Mouse (Mus musculus): ENCODE data around the gene Olfr316. TPM values are rescaled to one million over a fixed set of nuclear protein-coding genes. Genes with fewer than 3 reads are reported as not detected.

Gene Olfr316
- polyA plus RNA-seq, 1 experiment from 2014 or later: not detected

DNA sequence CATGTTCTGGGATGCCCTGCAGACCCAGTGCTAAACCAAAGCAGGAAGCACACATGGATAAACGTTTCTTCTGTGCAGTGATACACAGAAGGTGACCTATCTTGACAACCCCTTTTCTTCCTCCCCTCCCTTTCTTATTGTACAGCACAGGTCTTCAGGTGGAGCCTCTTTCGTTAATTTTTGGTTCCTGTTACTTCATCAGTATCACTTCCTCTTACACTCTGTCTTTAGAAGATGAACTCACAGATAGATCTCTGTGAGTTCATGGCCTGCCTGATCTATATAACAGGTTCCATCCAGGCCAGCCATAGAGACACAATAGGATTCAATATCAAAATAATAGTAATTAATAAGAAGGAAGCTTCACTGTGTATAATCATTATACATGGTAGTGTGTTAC lies 37.5 kb downstream of the Olfr316 start:
- H3K36me3 ChIP-seq (ENCODE audit: inconsistent target): no peaks in the 10 kb centered on the region
- no peak overlapping the region for H3K4me3 ChIP-seq (ENCODE audit: inconsistent target)
- WGBS (ENCODE audit: missing documents): 21% methylated on average over 2 of the region's 2 CpGs
- no peaks in the 10 kb centered on the region for H3K79me2 ChIP-seq (ENCODE audit: inconsistent target)
- H3K27ac ChIP-seq: no peak overlapping the region

DNA sequence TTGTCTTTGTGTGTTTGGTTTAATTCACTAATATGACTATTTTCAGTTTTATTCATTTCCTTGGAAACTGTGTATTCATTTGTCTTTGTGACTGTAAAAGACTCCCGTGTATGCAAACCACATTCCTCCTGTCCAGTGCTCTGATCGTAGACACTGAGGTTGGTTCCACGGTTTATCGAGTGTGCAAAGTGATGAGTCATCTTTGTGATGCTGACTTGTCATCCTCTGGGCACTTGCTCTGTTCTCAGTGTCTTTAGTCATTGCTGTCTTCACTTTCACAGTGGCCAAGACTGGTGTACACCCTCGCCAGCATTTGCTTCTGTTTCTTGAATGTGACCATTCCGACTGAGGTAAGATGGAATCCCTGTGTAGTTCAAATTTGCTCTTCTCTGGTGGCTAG lies 38.1 kb downstream of the Olfr316 start:
- Histone ChIP-seq H3K36me3 (ENCODE audit: inconsistent target) (no peaks in the 10 kb centered on the region), H3K4me3 (ENCODE audit: inconsistent target) (no peak overlapping the region), H3K79me2 (ENCODE audit: inconsistent target) (no peaks in the 10 kb centered on the region), H3K27ac (no peak overlapping the region)
- WGBS (ENCODE audit: missing documents): 45% methylated on average over 6 of the region's 6 CpGs

DNA sequence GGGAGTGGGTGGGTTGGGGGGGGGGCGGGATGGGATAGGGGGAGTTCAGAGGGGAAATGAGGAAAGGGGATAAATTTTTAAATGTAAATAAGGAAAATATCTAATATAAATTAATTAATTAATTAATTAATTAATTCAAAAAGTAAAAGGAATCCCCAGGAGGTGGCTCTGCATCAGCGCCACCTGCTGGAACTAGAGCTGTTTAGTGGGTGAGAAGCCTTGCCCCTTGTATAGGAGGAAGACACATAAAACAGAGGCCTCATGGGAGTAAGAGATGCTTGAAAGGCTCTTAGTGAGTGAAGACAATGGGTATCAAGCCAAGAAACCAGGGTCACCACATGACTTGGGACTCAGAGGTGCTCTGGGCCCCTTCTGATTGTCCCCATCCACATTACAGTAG lies 43.3 kb downstream of the Olfr316 start:
- no peaks in the 10 kb centered on the region for H3K79me2 ChIP-seq (ENCODE audit: inconsistent target)
- 96% methylated on average over 2 of the region's 2 CpGs for WGBS (ENCODE audit: missing documents)
- no peak overlapping the region for H3K27ac ChIP-seq
- no peak overlapping the region for H3K4me3 ChIP-seq (ENCODE audit: inconsistent target)
- H3K36me3 ChIP-seq (ENCODE audit: inconsistent target): no peaks in the 10 kb centered on the region

DNA sequence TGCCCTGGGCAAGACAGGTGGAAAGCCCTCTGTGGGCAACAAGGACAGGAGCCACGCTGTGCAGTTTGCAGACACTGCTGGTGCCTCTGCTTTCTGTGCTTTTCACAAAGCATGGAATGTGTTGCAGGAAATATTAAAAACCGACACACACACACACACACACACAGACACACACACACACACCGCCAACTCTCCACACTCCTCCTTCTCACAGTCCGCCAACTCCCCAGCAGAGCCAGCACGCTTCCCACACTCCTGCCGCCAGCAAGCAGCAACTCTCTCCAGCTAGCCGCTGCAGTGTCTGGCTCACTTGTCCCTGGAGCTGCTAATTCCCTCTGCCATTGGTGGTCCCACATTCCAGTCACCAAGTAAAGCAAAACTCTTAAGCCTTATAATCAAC lies 44.3 kb downstream of the Olfr316 start:
- H3K79me2 ChIP-seq (ENCODE audit: inconsistent target): no peaks in the 10 kb centered on the region
- no peak overlapping the region for H3K4me3 ChIP-seq (ENCODE audit: inconsistent target)
- 84% methylated on average over 7 of the region's 7 CpGs for WGBS (ENCODE audit: missing documents)
- H3K36me3 ChIP-seq (ENCODE audit: inconsistent target): no peaks in the 10 kb centered on the region
- no peak overlapping the region for H3K27ac ChIP-seq

DNA sequence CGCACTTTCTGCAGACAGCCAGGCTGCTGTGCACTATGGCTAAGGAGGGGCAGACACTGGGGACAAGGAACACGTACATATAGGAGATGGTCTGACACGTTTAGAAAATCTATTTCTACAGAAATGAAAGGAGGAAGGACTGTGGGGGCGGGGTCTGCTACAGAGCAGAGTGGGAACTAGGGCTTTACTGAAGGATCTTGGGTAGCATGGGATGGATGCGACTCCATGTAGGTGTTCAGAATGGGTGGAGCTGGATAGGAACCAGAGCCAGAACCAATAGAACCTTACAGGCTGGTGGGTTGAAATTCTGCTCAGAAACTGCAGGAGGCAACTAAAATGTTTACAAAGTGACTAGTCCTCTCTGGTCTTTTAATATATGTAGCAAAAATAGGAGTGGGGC lies 47.2 kb downstream of the Olfr316 start:
- Histone ChIP-seq H3K79me2 (ENCODE audit: inconsistent target) (no peaks in the 10 kb centered on the region), H3K36me3 (ENCODE audit: inconsistent target) (no peaks in the 10 kb centered on the region)
- WGBS (ENCODE audit: missing documents): 56% methylated on average over 5 of the region's 5 CpGs

DNA sequence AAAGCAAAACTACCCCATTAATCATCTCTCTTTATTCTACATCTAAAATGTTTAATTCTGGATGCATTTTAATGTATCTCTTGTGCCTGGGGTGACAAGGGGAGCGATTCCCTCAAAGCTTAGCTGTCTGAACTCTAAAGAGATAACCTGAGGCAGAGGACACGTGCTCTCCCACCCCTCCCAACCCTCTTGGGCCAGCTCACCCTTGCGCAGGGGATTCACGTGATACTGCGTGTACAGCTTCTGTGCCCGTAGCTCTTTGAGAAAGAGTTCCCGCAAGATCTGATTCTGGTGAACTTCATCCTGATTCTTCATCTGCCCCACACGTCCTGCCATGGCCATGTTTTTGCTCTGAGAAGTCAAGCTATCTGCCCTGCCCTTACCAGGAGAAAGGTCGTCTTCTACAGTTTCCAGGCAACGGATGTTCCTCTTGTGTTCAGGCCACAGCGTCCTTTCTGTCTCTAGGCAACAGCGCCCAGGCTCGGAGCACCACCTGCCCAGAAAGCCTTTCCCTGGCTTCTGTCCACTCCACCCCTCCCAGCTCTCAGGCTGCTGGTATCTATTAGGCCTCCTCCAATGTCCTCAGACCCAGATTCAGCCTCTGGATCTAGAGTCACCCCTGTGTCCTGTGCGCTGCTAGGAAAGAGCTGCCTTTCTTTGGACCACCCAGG lies 49.2 kb downstream of the Olfr316 start, which contains the start of gene Fam183b:
Fam183b (minus strand) TSS at position 403 of the 671 bp plus-strand sequence.
- H3K4me3 ChIP-seq (ENCODE audit: inconsistent target): no peak within 1 kb of the TSS
- H3K27ac ChIP-seq: no peak within 1 kb of the TSS
- 47% methylated on average over 14 of the region's 14 CpGs for WGBS (ENCODE audit: missing documents)
- no peaks in the 10 kb centered on the region for H3K36me3 ChIP-seq (ENCODE audit: inconsistent target)
- H3K79me2 ChIP-seq (ENCODE audit: inconsistent target): no peaks in the 10 kb centered on the region

More for the DNA sequence above, 47.2 kb downstream of the Olfr316 start:
- no peak overlapping the region for H3K27ac ChIP-seq
- H3K4me3 ChIP-seq (ENCODE audit: inconsistent target): no peak overlapping the region

DNA sequence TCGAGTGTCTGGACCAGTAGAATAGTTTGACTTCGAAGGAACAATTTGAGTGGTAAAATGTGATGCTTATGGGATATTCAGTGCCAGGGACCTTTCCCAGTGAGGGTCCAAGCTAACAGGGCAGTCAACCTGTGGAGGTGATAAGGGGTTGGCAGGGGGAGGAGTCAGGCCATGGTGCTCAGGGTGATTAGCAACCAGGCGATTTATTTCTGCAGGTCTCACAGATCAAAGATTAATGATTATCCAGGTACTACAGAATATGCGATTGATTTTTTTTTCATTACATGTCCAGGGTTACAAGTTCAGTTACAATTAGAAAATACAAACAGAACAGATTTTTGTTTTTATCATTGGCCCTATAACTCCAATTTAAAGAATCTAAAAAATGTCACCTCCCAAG lies 51.3 kb downstream of the Olfr316 start:
- no peaks in the 10 kb centered on the region for H3K36me3 ChIP-seq (ENCODE audit: inconsistent target)
- H3K79me2 ChIP-seq (ENCODE audit: inconsistent target): no peaks in the 10 kb centered on the region
- H3K27ac ChIP-seq: no peak overlapping the region
- H3K4me3 ChIP-seq (ENCODE audit: inconsistent target): no peak overlapping the region
- WGBS (ENCODE audit: missing documents): 87% methylated on average over 4 of the region's 4 CpGs

DNA sequence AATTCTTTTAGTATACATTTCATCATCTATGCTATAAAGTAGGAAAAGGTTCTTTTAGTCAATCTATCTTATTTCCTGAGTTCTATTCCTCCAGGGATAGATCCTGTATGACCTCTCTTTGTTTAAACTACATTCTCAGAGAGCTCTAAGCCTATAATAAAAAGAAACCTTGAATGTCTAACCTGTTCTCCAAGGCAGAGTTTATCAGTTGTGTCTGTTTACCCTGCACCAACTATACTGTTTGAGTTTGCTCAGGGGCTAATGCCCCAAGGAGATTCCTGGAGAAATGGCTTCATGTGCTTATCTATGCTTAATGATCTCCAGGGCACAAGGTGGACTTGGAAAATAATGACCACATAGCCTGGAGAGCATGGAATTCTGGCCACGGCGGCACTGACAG lies 51.9 kb downstream of the Olfr316 start:
- Histone ChIP-seq H3K36me3 (ENCODE audit: inconsistent target) (no peaks in the 10 kb centered on the region), H3K79me2 (ENCODE audit: inconsistent target) (no peaks in the 10 kb centered on the region), H3K27ac (no peak overlapping the region), H3K4me3 (ENCODE audit: inconsistent target) (no peak overlapping the region)
- WGBS (ENCODE audit: missing documents): 79% methylated on average over 2 of the region's 2 CpGs

Other genes starting within 250 kb of the Olfr316 start
- not detected in 3 replicates for gene Olfr330, start 217.9 kb upstream of the Olfr316 start, polyA plus RNA-seq (2018)
- not detected in 3 replicates for gene Olfr329-ps, start 206.3 kb upstream of the Olfr316 start, polyA plus RNA-seq (2018)
- gene Olfr328, start 197.1 kb upstream of the Olfr316 start, polyA plus RNA-seq (2018): not detected in 3 replicates
- not detected in 3 replicates for gene Olfr224, start 182.2 kb upstream of the Olfr316 start, polyA plus RNA-seq (2018)
- gene Olfr325, start 175.0 kb upstream of the Olfr316 start, polyA plus RNA-seq (2018): not detected in 3 replicates
- not detected in 3 replicates for gene Olfr324, start 157.6 kb upstream of the Olfr316 start, polyA plus RNA-seq (2018)
- 0.59 TPM in 1 of 3 replicates, not detected in the others for gene 2210407C18Rik, start 136.7 kb upstream of the Olfr316 start, polyA plus RNA-seq (2018)
- gene Olfr323, start 122.2 kb upstream of the Olfr316 start, polyA plus RNA-seq (2018): not detected in 3 replicates
- not detected in 3 replicates for gene Trim58, start 112.3 kb upstream of the Olfr316 start, polyA plus RNA-seq (2018)
- gene Olfr322, start 94.0 kb upstream of the Olfr316 start, polyA plus RNA-seq (2018): not detected in 3 replicates
- gene Olfr320, start 71.6 kb upstream of the Olfr316 start, polyA plus RNA-seq (2018): not detected in 3 replicates
- gene Olfr319, start 53.6 kb upstream of the Olfr316 start, polyA plus RNA-seq (2018): not detected in 3 replicates
- gene Olfr318, start 28.7 kb upstream of the Olfr316 start, polyA plus RNA-seq (2018): not detected in 3 replicates
- gene Olfr317, start 13.5 kb upstream of the Olfr316 start, polyA plus RNA-seq (2018): not detected in 3 replicates
- gene Olfr315, start 20.5 kb downstream of the Olfr316 start, polyA plus RNA-seq (2018): not detected in 3 replicates
- not detected in 3 replicates for gene Olfr314, start 30.2 kb downstream of the Olfr316 start, polyA plus RNA-seq (2018)
- gene Fam183b, start 49.2 kb downstream of the Olfr316 start, polyA plus RNA-seq (2018): not detected in 3 replicates
- not detected in 3 replicates for gene Olfr313, start 62.3 kb downstream of the Olfr316 start, polyA plus RNA-seq (2018)
- not detected in 3 replicates for gene Olfr312, start 76.5 kb downstream of the Olfr316 start, polyA plus RNA-seq (2018)
- not detected in 3 replicates for gene Olfr311, start 86.5 kb downstream of the Olfr316 start, polyA plus RNA-seq (2018)
- gene Gm12258, start 94.4 kb downstream of the Olfr316 start, polyA plus RNA-seq (2018): 1.1 to 3.3 TPM (median 2.3 TPM) in 3 replicates
- gene 2810021J22Rik, start 114.5 kb downstream of the Olfr316 start, polyA plus RNA-seq (2018): 1.9 to 2.7 TPM (median 1.9 TPM) in 3 replicates
- 2.0 to 3.7 TPM (median 2.2 TPM) in 3 replicates for gene Zfp39, start 151.5 kb downstream of the Olfr316 start, polyA plus RNA-seq (2018)
- not detected in 3 replicates for gene Btnl10, start 165.2 kb downstream of the Olfr316 start, polyA plus RNA-seq (2018)
- 45.0 to 110 TPM (median 97.1 TPM) in 3 replicates for gene Rnf187, start 186.2 kb downstream of the Olfr316 start, polyA plus RNA-seq (2018)
- 0.50 to 0.78 TPM in 2 of 3 replicates, not detected in the other for gene Hist3h2ba, start 196.2 kb downstream of the Olfr316 start, polyA plus RNA-seq (2018)
- 16.2 to 56.9 TPM (median 24.3 TPM) in 3 replicates for gene Hist3h2a, start 202.0 kb downstream of the Olfr316 start, polyA plus RNA-seq (2018)
- 0.07 to 0.14 TPM in 2 of 3 replicates, not detected in the other for gene Trim17, start 202.0 kb downstream of the Olfr316 start, polyA plus RNA-seq (2018)
- gene Trim11, start 225.4 kb downstream of the Olfr316 start, polyA plus RNA-seq (2018): 11.4 to 20.3 TPM (median 14.2 TPM) in 3 replicates